Mouse (Mus musculus): ENCODE measurements at regions not wholly inside any gene's neighbourhood (a gene's known extent, or its start where the extent isn't known, plus 50 kb on each side); places are given as distances from the start of the nearest gene placed in this dataset.
A peak's percentile ranks its signal among the peaks of the same experiment; 100 is the strongest.
"Not testable (repeated sequence)": the region's sequence is repeated elsewhere in the genome, so short reads cannot be mapped to it uniquely, and the experiment has no call there.

GRCm38 (mm10) chr10:23671494-23671893 is 115.6 kb downstream of the Rps12 start:
- no peaks in the 10 kb centered on the region for H3K4me1 ChIP-seq (ENCODE audit: control insufficient read depth, insufficient read depth, low read length)
- H3K9me3 ChIP-seq (replicated peaks; ENCODE audit: control insufficient read depth, low read length): no peaks in the 10 kb centered on the region
- no peak overlapping the region for H3K4me2 ChIP-seq (ENCODE audit: low read depth, low read length)
- H3K9ac ChIP-seq (ENCODE audit: low read length): no peak overlapping the region
- H3K27me3 ChIP-seq (ENCODE audit: control insufficient read depth, insufficient read depth, low read length): no peaks in the 10 kb centered on the region
- ATAC-seq (replicated peaks; ENCODE audit: extremely low read depth, insufficient read depth, low FRiP score): no peak
- H3K36me3 ChIP-seq (ENCODE audit: control insufficient read depth, insufficient read depth): no peaks in the 10 kb centered on the region
- WGBS: 27% methylated on average over 8 of the region's 8 CpGs
- no peak overlapping the region for H3K27ac ChIP-seq (ENCODE audit: low read length)
- H3K4me3 ChIP-seq (ENCODE audit: low read length): no peak overlapping the region

GRCm38 (mm10) chr10:23665916-23666315 is 121.2 kb downstream of the Rps12 start:
- not testable (repeated sequence) for H3K9ac ChIP-seq (ENCODE audit: low read length); H3K27me3 ChIP-seq (ENCODE audit: control insufficient read depth, insufficient read depth, low read length); H3K4me2 ChIP-seq (ENCODE audit: low read depth, low read length); H3K36me3 ChIP-seq (ENCODE audit: control insufficient read depth, insufficient read depth); H3K4me3 ChIP-seq (ENCODE audit: low read length); H3K4me1 ChIP-seq (ENCODE audit: control insufficient read depth, insufficient read depth, low read length); H3K27ac ChIP-seq (ENCODE audit: low read length); H3K9me3 ChIP-seq (replicated peaks; ENCODE audit: control insufficient read depth, low read length); ATAC-seq (replicated peaks; ENCODE audit: extremely low read depth, insufficient read depth, low FRiP score)
- WGBS: 68% methylated on average over 8 of the region's 8 CpGs

- no peak for ATAC-seq (replicated peaks; ENCODE audit: extremely low read depth, insufficient read depth, low FRiP score)
- H3K4me3 ChIP-seq (ENCODE audit: low read length): no peak overlapping the region
- no peak overlapping the region for H3K4me2 ChIP-seq (ENCODE audit: low read depth, low read length)
- H3K36me3 ChIP-seq (ENCODE audit: control insufficient read depth, insufficient read depth): no peaks in the 10 kb centered on the region
- no peak overlapping the region for H3K27ac ChIP-seq (ENCODE audit: low read length)
- no peak overlapping the region for H3K9ac ChIP-seq (ENCODE audit: low read length)
- 70% methylated on average over 4 of the region's 4 CpGs for WGBS
- H3K4me1 ChIP-seq (ENCODE audit: control insufficient read depth, insufficient read depth, low read length): no peaks in the 10 kb centered on the region
- H3K27me3 ChIP-seq (ENCODE audit: control insufficient read depth, insufficient read depth, low read length): no peaks in the 10 kb centered on the region
- H3K9me3 ChIP-seq (replicated peaks; ENCODE audit: control insufficient read depth, low read length): no peaks in the 10 kb centered on the region
Observed at GRCm38 (mm10) chr10:23626201-23626600, 160.9 kb downstream of the Rps12 start.

- Histone ChIP-seq H3K27me3 (ENCODE audit: control insufficient read depth, insufficient read depth, low read length) (no peaks in the 10 kb centered on the region), H3K4me3 (ENCODE audit: low read length) (no peak overlapping the region), H3K4me2 (ENCODE audit: low read depth, low read length) (no peak overlapping the region), H3K9ac (ENCODE audit: low read length) (no peak overlapping the region), H3K4me1 (ENCODE audit: control insufficient read depth, insufficient read depth, low read length) (no peaks in the 10 kb centered on the region), H3K36me3 (ENCODE audit: control insufficient read depth, insufficient read depth) (no peaks in the 10 kb centered on the region), H3K9me3 (replicated peaks; ENCODE audit: control insufficient read depth, low read length) (no peaks in the 10 kb centered on the region), H3K27ac (ENCODE audit: low read length) (no peak overlapping the region)
- WGBS: 77% methylated on average over 2 of the region's 2 CpGs
- ATAC-seq (replicated peaks; ENCODE audit: extremely low read depth, insufficient read depth, low FRiP score): no peak
Observed at GRCm38 (mm10) chr10:23612030-23612429, 175.0 kb downstream of the Rps12 start.

GRCm38 (mm10) chr10:23611183-23611582 is 175.9 kb downstream of the Rps12 start:
- Histone ChIP-seq H3K27ac (ENCODE audit: low read length) (no peak overlapping the region), H3K27me3 (ENCODE audit: control insufficient read depth, insufficient read depth, low read length) (no peaks in the 10 kb centered on the region)
- 29% methylated on average over 9 of the region's 9 CpGs for WGBS

DNA sequence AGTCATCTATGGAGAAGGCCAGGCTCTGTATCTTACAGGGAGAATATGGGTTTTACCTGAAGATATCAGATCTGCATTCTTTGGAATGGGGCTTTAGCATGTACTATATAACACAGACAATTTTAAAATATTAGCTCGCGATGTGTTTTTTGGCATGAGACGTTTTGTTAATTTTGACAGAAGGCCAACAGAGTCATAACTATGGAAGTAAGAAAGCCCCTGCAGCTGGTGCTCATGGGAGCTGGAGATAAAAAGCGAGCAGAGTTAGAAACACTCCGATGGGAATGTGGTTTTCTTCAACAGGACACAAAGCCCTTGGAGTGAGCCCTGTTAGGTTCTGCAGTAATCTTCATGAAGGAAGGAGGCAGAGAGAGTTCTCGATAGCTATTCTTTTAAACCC is 176.6 kb downstream of the Rps12 start:
- WGBS: 44% methylated on average over 6 of the region's 6 CpGs
- Histone ChIP-seq H3K9ac (ENCODE audit: low read length) (no peak overlapping the region), H3K36me3 (ENCODE audit: control insufficient read depth, insufficient read depth) (no peaks in the 10 kb centered on the region), H3K4me3 (ENCODE audit: low read length) (no peak overlapping the region), H3K9me3 (replicated peaks; ENCODE audit: control insufficient read depth, low read length) (no peaks in the 10 kb centered on the region), H3K27me3 (ENCODE audit: control insufficient read depth, insufficient read depth, low read length) (no peaks in the 10 kb centered on the region), H3K4me2 (ENCODE audit: low read depth, low read length) (0 out of 2 replicates have a peak overlapping the region, but pooled peaks have one; percentile 5), H3K4me1 (ENCODE audit: control insufficient read depth, insufficient read depth, low read length) (no peaks in the 10 kb centered on the region), H3K27ac (ENCODE audit: low read length) (0 out of 2 replicates have a peak overlapping the region, but pooled peaks have one; percentile 1)
- no peak for ATAC-seq (replicated peaks; ENCODE audit: extremely low read depth, insufficient read depth, low FRiP score)

More at GRCm38 (mm10) chr10:23611183-23611582, 175.9 kb downstream of the Rps12 start:
- Histone ChIP-seq H3K9ac (ENCODE audit: low read length) (no peak overlapping the region), H3K9me3 (replicated peaks; ENCODE audit: control insufficient read depth, low read length) (no peaks in the 10 kb centered on the region), H3K4me3 (ENCODE audit: low read length) (no peak overlapping the region), H3K36me3 (ENCODE audit: control insufficient read depth, insufficient read depth) (no peaks in the 10 kb centered on the region), H3K4me1 (ENCODE audit: control insufficient read depth, insufficient read depth, low read length) (no peaks in the 10 kb centered on the region), H3K4me2 (ENCODE audit: low read depth, low read length) (0 out of 2 replicates have a peak overlapping the region, but pooled peaks have one; percentile 5)
- no peak for ATAC-seq (replicated peaks; ENCODE audit: extremely low read depth, insufficient read depth, low FRiP score)

GRCm38 (mm10) chr10:23610046-23610445 is 177.0 kb downstream of the Rps12 start:
- H3K9ac ChIP-seq (ENCODE audit: low read length): no peak overlapping the region
- WGBS: 53% methylated on average over 3 of the region's 3 CpGs
- H3K27ac ChIP-seq (ENCODE audit: low read length): no peak overlapping the region
- ATAC-seq (replicated peaks; ENCODE audit: extremely low read depth, insufficient read depth, low FRiP score): no peak
- no peak overlapping the region for H3K4me3 ChIP-seq (ENCODE audit: low read length)
- H3K4me1 ChIP-seq (ENCODE audit: control insufficient read depth, insufficient read depth, low read length): no peaks in the 10 kb centered on the region
- H3K36me3 ChIP-seq (ENCODE audit: control insufficient read depth, insufficient read depth): no peaks in the 10 kb centered on the region
- 0 out of 2 replicates have a peak overlapping the region, but pooled peaks have one; percentile 5 for H3K4me2 ChIP-seq (ENCODE audit: low read depth, low read length)
- no peaks in the 10 kb centered on the region for H3K9me3 ChIP-seq (replicated peaks; ENCODE audit: control insufficient read depth, low read length)
- H3K27me3 ChIP-seq (ENCODE audit: control insufficient read depth, insufficient read depth, low read length): no peaks in the 10 kb centered on the region

DNA sequence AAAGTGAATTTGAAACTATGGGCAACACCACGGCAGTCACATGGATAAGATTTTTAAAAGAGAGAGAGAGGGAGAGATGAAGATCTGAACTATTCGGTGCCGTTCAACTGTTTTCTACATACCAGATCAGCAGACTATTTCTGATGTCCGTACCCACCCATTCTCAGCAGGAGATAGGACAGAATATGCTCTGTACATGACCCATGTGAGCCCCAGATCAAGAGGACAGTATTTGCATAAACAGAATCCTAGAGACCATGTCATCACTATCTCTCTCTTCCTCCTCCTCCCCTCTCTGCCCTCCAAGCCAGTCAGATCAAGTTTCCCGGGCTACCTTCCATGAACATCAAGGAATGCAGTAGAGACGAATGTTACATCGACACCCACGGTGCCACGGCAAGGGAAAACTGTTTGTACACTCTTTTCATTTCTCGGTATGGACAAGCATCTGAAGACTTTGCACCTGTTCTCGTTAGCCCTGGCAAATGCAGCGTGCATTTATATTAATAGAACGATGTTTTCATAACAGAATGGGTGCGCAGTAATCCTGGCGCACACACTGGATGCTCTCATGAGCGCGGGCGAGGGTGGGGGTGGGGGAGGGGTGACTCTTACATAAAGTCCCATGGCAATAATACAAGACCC is 177.7 kb downstream of the Rps12 start:
- H3K4me2 ChIP-seq (ENCODE audit: low read depth, low read length): no peak overlapping the region
- no peaks in the 10 kb centered on the region for H3K36me3 ChIP-seq (ENCODE audit: control insufficient read depth, insufficient read depth)
- no peak for ATAC-seq (replicated peaks; ENCODE audit: extremely low read depth, insufficient read depth, low FRiP score)
- WGBS: 70% methylated on average over 18 of the region's 18 CpGs
- no peaks in the 10 kb centered on the region for H3K4me1 ChIP-seq (ENCODE audit: control insufficient read depth, insufficient read depth, low read length)
- H3K9ac ChIP-seq (ENCODE audit: low read length): no peak overlapping the region
- no peak overlapping the region for H3K27ac ChIP-seq (ENCODE audit: low read length)
- H3K4me3 ChIP-seq (ENCODE audit: low read length): no peak overlapping the region
- H3K9me3 ChIP-seq (replicated peaks; ENCODE audit: control insufficient read depth, low read length): no peaks in the 10 kb centered on the region
- no peaks in the 10 kb centered on the region for H3K27me3 ChIP-seq (ENCODE audit: control insufficient read depth, insufficient read depth, low read length)

- ATAC-seq (replicated peaks; ENCODE audit: extremely low read depth, insufficient read depth, low FRiP score): no peak
- no peak overlapping the region for H3K4me2 ChIP-seq (ENCODE audit: low read depth, low read length)
- no peak overlapping the region for H3K27ac ChIP-seq (ENCODE audit: low read length)
- H3K27me3 ChIP-seq (ENCODE audit: control insufficient read depth, insufficient read depth, low read length): no peaks in the 10 kb centered on the region
- WGBS: 52% methylated on average over 5 of the region's 5 CpGs
- no peak overlapping the region for H3K9ac ChIP-seq (ENCODE audit: low read length)
- H3K9me3 ChIP-seq (replicated peaks; ENCODE audit: control insufficient read depth, low read length): no peaks in the 10 kb centered on the region
- H3K4me3 ChIP-seq (ENCODE audit: low read length): no peak overlapping the region
- no peaks in the 10 kb centered on the region for H3K36me3 ChIP-seq (ENCODE audit: control insufficient read depth, insufficient read depth)
- no peaks in the 10 kb centered on the region for H3K4me1 ChIP-seq (ENCODE audit: control insufficient read depth, insufficient read depth, low read length)
Observed at GRCm38 (mm10) chr10:23600701-23601100, 186.4 kb downstream of the Rps12 start.
